Mouse (Mus musculus) heart, embryonic 15.5 days (tissue): ENCODE data around the gene Huwe1. TPM values are rescaled to one million over a fixed set of nuclear protein-coding genes. Genes with fewer than 3 reads are reported as not detected.
A peak's percentile ranks its signal among the peaks of the same experiment; 100 is the strongest.

Experiments
- ATAC-seq: fragments of 200-750 bp; cut with Nextera tagmentation; replicated peaks from 2 replicates; pipeline ENCODE4 v1.8.0; 2017; ENCODE audit warnings: low read depth, moderate TSS enrichment; ENCODE audit not compliant: insufficient number of reproducible peaks, insufficient read depth, low FRiP score
- H3K27ac ChIP-seq: fragments of 300-500 bp; sonication (generic); 2 replicates; pipeline ENCODE4 v1.5.1; 2015; ENCODE audit warnings: mild to moderate bottlenecking, inconsistent platforms
- H3K27me3 ChIP-seq: fragments of 300-500 bp; sonication (generic); 2 replicates; pipeline ENCODE4 v1.6.1; 2015; ENCODE audit warnings: inconsistent platforms
- H3K36me3 ChIP-seq: fragments of 300-500 bp; sonication (generic); 2 replicates; pipeline ENCODE4 v1.6.1; 2015; ENCODE audit warnings: mild to moderate bottlenecking, inconsistent platforms
- H3K4me1 ChIP-seq: fragments of 300-500 bp; sonication (generic); replicated peaks from 2 replicates; pipeline ENCODE4 v1.6.1; 2015; ENCODE audit warnings: inconsistent platforms
- H3K4me2 ChIP-seq: fragments of 300-500 bp; sonication (generic); 2 replicates; pipeline ENCODE4 v1.6.1; 2015; ENCODE audit warnings: inconsistent platforms, mild to moderate bottlenecking, moderate library complexity
- H3K4me3 ChIP-seq: fragments of 300-500 bp; sonication (generic); 2 replicates; pipeline ENCODE4 v1.5.1; 2015; ENCODE audit warnings: mild to moderate bottlenecking, inconsistent platforms
- H3K9ac ChIP-seq: fragments of 300-500 bp; sonication (generic); 2 replicates; pipeline ENCODE4 v1.6.1; 2015; ENCODE audit warnings: mild to moderate bottlenecking, inconsistent platforms
- H3K9me3 ChIP-seq: fragments of 300-500 bp; sonication (generic); replicated peaks from 2 replicates; pipeline ENCODE4 v1.6.1; 2016; ENCODE audit warnings: inconsistent platforms
- WGBS: fragments of 180-500 bp; shearing (Covaris S2); methylation state at CpG from one replicate; pipeline ENCODE4 v1.1.7; 2015; ENCODE audit warnings: mixed read lengths; 5-methylcytosine and 5-hydroxymethylcytosine counted together
- microRNA counts: library from miRNA; unstranded; fragments of <30 nt; microRNA quantifications from one replicate; lab custom pipeline; 2016
- microRNA-seq: library from miRNA; unstranded; fragments of <30 nt; microRNA quantifications from one replicate; pipeline ENCODE4, GENCODE M21; 2016
- polyA plus RNA-seq: library from polyadenylated mRNA; unstranded; fragments of >200 nt; fragmentation: Nextera tagmentation; extraction: Ambion mirVana; gene quantifications from 2 replicates; pipeline ENCODE4 v1.2.1, GENCODE M21; 2015

Gene Huwe1
- polyA plus RNA-seq, 1 experiment from 2014 or later: 25.7 TPM

DNA sequence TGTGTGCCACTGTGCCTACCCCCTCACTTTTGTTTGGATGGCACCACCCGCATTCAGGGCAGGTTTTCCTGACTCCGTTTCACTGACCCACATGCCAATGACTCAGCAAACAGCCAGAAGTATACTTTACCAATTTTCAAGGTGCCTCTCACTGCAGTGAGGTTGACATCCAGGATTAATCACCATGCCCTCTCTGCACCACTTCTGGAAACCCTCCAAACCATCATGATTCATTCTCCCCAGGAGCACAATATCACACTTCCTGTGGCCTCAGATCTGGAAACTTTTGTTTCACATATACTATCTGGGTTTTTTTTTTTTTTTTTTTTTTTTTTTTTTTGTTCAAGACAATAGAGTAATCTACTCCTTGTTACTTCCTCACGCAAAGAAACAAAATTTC, 150.6 kb downstream of the Huwe1 start:
- ATAC-seq: no peak
- Histone ChIP-seq H3K9ac (no peak overlapping the region), H3K4me3 (no peak overlapping the region), H3K4me2 (no peak overlapping the region), H3K27ac (no peak overlapping the region), H3K36me3 (no peaks in the 10 kb centered on the region), H3K9me3 (no peaks in the 10 kb centered on the region), H3K27me3 (no peaks in the 10 kb centered on the region; the same call in 1 of the 2 replicates), H3K4me1 (no peaks in the 10 kb centered on the region)
- WGBS: 54% methylated on average over 3 of the region's 3 CpGs

MicroRNAs encoded within 50 kb of the gene (microRNA counts, 519-probe panel; counts per million panel counts)
- microRNA mmu-miR-98 (lab: Ali Mortazavi, UCI): 3,193 counts per million, percentile 77 among the panel's probes with 10 or more counts

Small RNA genes within 50 kb of the gene (microRNA-seq; reads per million reads assigned to microRNA genes)
- gene Mir3113: not detected
- gene Mir98: 7,687 reads per million, percentile 94 among the genes with 10 or more reads in this experiment
- gene Mirlet7f-2: 2,738 reads per million, percentile 86 among the genes with 10 or more reads in this experiment

Other genes with a start within 250 kb of the Huwe1 start
- 193 and 211 TPM in 2 replicates for gene Hsd17b10, start 201.0 kb downstream of the Huwe1 start, polyA plus RNA-seq
- 1.6 and 1.9 TPM in 2 replicates for gene Ribc1, start 215.5 kb downstream of the Huwe1 start, polyA plus RNA-seq
- gene Smc1a, start 215.6 kb downstream of the Huwe1 start, polyA plus RNA-seq: 65.0 and 67.9 TPM in 2 replicates